Mouse (Mus musculus): ENCODE measurements around the gene Utrn. TPM values are rescaled to one million over a fixed set of nuclear protein-coding genes. Genes with fewer than 3 reads are reported as not detected.

The Utrn gene
- polyA plus RNA-seq, 1 experiment, result 14.9 TPM

GRCm38 (mm10) chr10:12743717-12744116 lies 125.4 kb downstream of the Utrn start:
- TF ChIP-seq POLR2A (IDR thresholded peaks at IDR 0.05; ENCODE audit: low read depth, low read length) (no peak), CTCF (IDR thresholded peaks at IDR 0.05; ENCODE audit: extremely low read depth, insufficient read depth, insufficient read length, insufficient replicate concordance) (no peak)
- DNase-seq (ENCODE audit: low read depth in 1 of 2, low spot score in 2 of 2), result no peak
- no peak overlapping the region; the same call in 1 of the 2 replicates for H3K27ac ChIP-seq (ENCODE audit: insufficient read depth, low read length)
- peaks cover 14% of the 10 kb centered on the region for H3K36me3 ChIP-seq (ENCODE audit: control insufficient read depth, insufficient read depth, low read length)
- H3K4me1 ChIP-seq (ENCODE audit: control insufficient read depth, insufficient read depth, insufficient read length), result no peaks in the 10 kb centered on the region; the same call in 1 of the 2 replicates
- no peaks in the 10 kb centered on the region for H3K27me3 ChIP-seq (ENCODE audit: control insufficient read depth, insufficient read depth, low read length)
- H3K4me3 ChIP-seq (ENCODE audit: extremely low read depth, insufficient read depth, insufficient read length), result no peak overlapping the region
- 67% methylated on average over 9 of the region's 9 CpGs for WGBS

GRCm38 (mm10) chr10:12739302-12739987 lies 129.7 kb downstream of the Utrn start:
- peaks cover 25% of the 10 kb centered on the region for H3K36me3 ChIP-seq (ENCODE audit: control insufficient read depth, insufficient read depth, low read length)
- no peak for DNase-seq (ENCODE audit: low read depth in 1 of 2, low spot score in 2 of 2)
- no peaks in the 10 kb centered on the region for H3K27me3 ChIP-seq (ENCODE audit: control insufficient read depth, insufficient read depth, low read length)
- WGBS, result 91% methylated on average over 13 of the region's 13 CpGs
- H3K4me1 ChIP-seq (ENCODE audit: control insufficient read depth, insufficient read depth, insufficient read length), result no peaks in the 10 kb centered on the region; the same call in 1 of the 2 replicates
- TF ChIP-seq POLR2A (IDR thresholded peaks at IDR 0.05; ENCODE audit: low read depth, low read length) (no peak), CTCF (IDR thresholded peaks at IDR 0.05; ENCODE audit: extremely low read depth, insufficient read depth, insufficient read length, insufficient replicate concordance) (no peak)
- no peak overlapping the region for H3K27ac ChIP-seq (ENCODE audit: insufficient read depth, low read length)
- no peak overlapping the region for H3K4me3 ChIP-seq (ENCODE audit: extremely low read depth, insufficient read depth, insufficient read length)

GRCm38 (mm10) chr10:12737926-12738325 lies 131.2 kb downstream of the Utrn start:
- no peak overlapping the region for H3K4me3 ChIP-seq (ENCODE audit: extremely low read depth, insufficient read depth, insufficient read length)
- H3K27ac ChIP-seq (ENCODE audit: insufficient read depth, low read length), result no peak overlapping the region
- H3K4me1 ChIP-seq (ENCODE audit: control insufficient read depth, insufficient read depth, insufficient read length), result no peaks in the 10 kb centered on the region
- 94% methylated on average over 9 of the region's 9 CpGs for WGBS
- peaks cover 30% of the 10 kb centered on the region for H3K36me3 ChIP-seq (ENCODE audit: control insufficient read depth, insufficient read depth, low read length)
- TF ChIP-seq POLR2A (IDR thresholded peaks at IDR 0.05; ENCODE audit: low read depth, low read length) (no peak), CTCF (IDR thresholded peaks at IDR 0.05; ENCODE audit: extremely low read depth, insufficient read depth, insufficient read length, insufficient replicate concordance) (no peak)
- DNase-seq (ENCODE audit: low read depth in 1 of 2, low spot score in 2 of 2), result no peak
- H3K27me3 ChIP-seq (ENCODE audit: control insufficient read depth, insufficient read depth, low read length), result no peaks in the 10 kb centered on the region

GRCm38 (mm10) chr10:12736861-12737835 lies 132.0 kb downstream of the Utrn start:
- Histone ChIP-seq H3K4me1 (ENCODE audit: control insufficient read depth, insufficient read depth, insufficient read length) (no peaks in the 10 kb centered on the region), H3K27ac (ENCODE audit: insufficient read depth, low read length) (no peak overlapping the region), H3K36me3 (ENCODE audit: control insufficient read depth, insufficient read depth, low read length) (peaks cover 31% of the 10 kb centered on the region), H3K4me3 (ENCODE audit: extremely low read depth, insufficient read depth, insufficient read length) (no peak overlapping the region), H3K27me3 (ENCODE audit: control insufficient read depth, insufficient read depth, low read length) (no peaks in the 10 kb centered on the region)
- 89% methylated on average over 18 of the region's 18 CpGs for WGBS
- DNase-seq (ENCODE audit: low read depth in 1 of 2, low spot score in 2 of 2), result no peak
- no peak for TF ChIP-seq CTCF (IDR thresholded peaks at IDR 0.05; ENCODE audit: extremely low read depth, insufficient read depth, insufficient read length, insufficient replicate concordance)
- TF ChIP-seq POLR2A (IDR thresholded peaks at IDR 0.05; ENCODE audit: low read depth, low read length), result no peak

- no peak overlapping the region for H3K4me3 ChIP-seq (ENCODE audit: extremely low read depth, insufficient read depth, insufficient read length)
- peaks cover 34% of the 10 kb centered on the region for H3K36me3 ChIP-seq (ENCODE audit: control insufficient read depth, insufficient read depth, low read length)
- no peak for TF ChIP-seq CTCF (IDR thresholded peaks at IDR 0.05; ENCODE audit: extremely low read depth, insufficient read depth, insufficient read length, insufficient replicate concordance)
- WGBS, result 83% methylated on average over 1 of the region's 1 CpGs
- no peak overlapping the region for H3K27ac ChIP-seq (ENCODE audit: insufficient read depth, low read length)
- H3K27me3 ChIP-seq (ENCODE audit: control insufficient read depth, insufficient read depth, low read length), result no peaks in the 10 kb centered on the region
- H3K4me1 ChIP-seq (ENCODE audit: control insufficient read depth, insufficient read depth, insufficient read length), result no peaks in the 10 kb centered on the region
- no peak for DNase-seq (ENCODE audit: low read depth in 1 of 2, low spot score in 2 of 2)
Measured at GRCm38 (mm10) chr10:12735695-12736094, 133.5 kb downstream of the Utrn start.

- Histone ChIP-seq H3K4me3 (ENCODE audit: extremely low read depth, insufficient read depth, insufficient read length) (no peak overlapping the region), H3K27me3 (ENCODE audit: control insufficient read depth, insufficient read depth, low read length) (no peaks in the 10 kb centered on the region), H3K36me3 (ENCODE audit: control insufficient read depth, insufficient read depth, low read length) (peaks cover 38% of the 10 kb centered on the region), H3K27ac (ENCODE audit: insufficient read depth, low read length) (no peak overlapping the region), H3K4me1 (ENCODE audit: control insufficient read depth, insufficient read depth, insufficient read length) (no peaks in the 10 kb centered on the region)
- 90% methylated on average over 5 of the region's 5 CpGs for WGBS
- no peak for DNase-seq (ENCODE audit: low read depth in 1 of 2, low spot score in 2 of 2)
- TF ChIP-seq POLR2A (IDR thresholded peaks at IDR 0.05; ENCODE audit: low read depth, low read length) (no peak), CTCF (IDR thresholded peaks at IDR 0.05; ENCODE audit: extremely low read depth, insufficient read depth, insufficient read length, insufficient replicate concordance) (no peak)
Measured at GRCm38 (mm10) chr10:12731459-12731858, 137.7 kb downstream of the Utrn start.

Data from spleen, adult 2 months (tissue).